Mouse (Mus musculus) heart, embryonic 12.5 days (tissue): ENCODE measurements around the gene Gm21974. TPM values are rescaled to one million over a fixed set of nuclear protein-coding genes. Genes with fewer than 3 reads are reported as not detected.

Source experiments
- ATAC-seq: fragments of 200-750 bp; cut with Nextera tagmentation; 2 replicates; pipeline ENCODE4 v1.8.0; 2017; ENCODE audit warnings: moderate TSS enrichment, moderate library complexity; ENCODE audit not compliant: insufficient number of reproducible peaks, low FRiP score
- H3K27ac ChIP-seq: fragments of 300-500 bp; sonication (generic); 2 replicates; pipeline ENCODE4 v1.5.1; 2016; ENCODE audit warnings: mild to moderate bottlenecking, moderate library complexity; ENCODE audit not compliant: poor library complexity, severe bottlenecking
- H3K27me3 ChIP-seq: fragments of 300-500 bp; sonication (generic); replicated peaks from 2 replicates; pipeline ENCODE4 v1.6.1; 2016; ENCODE audit warnings: mild to moderate bottlenecking, moderate library complexity
- H3K36me3 ChIP-seq: fragments of 300-500 bp; sonication (generic); 2 replicates; pipeline ENCODE4 v1.6.1; 2016; ENCODE audit warnings: mild to moderate bottlenecking, moderate library complexity
- H3K4me1 ChIP-seq: fragments of 300-500 bp; sonication (generic); replicated peaks from 2 replicates; pipeline ENCODE4 v1.6.1; 2016; ENCODE audit warnings: mild to moderate bottlenecking
- H3K4me2 ChIP-seq: fragments of 300-500 bp; sonication (generic); 2 replicates; pipeline ENCODE4 v1.6.1; 2016; ENCODE audit warnings: mild to moderate bottlenecking, moderate library complexity
- H3K4me3 ChIP-seq: fragments of 300-500 bp; sonication (generic); 2 replicates; pipeline ENCODE4 v1.5.1; 2016; ENCODE audit warnings: mild to moderate bottlenecking
- H3K9ac ChIP-seq: fragments of 300-500 bp; sonication (generic); 2 replicates; pipeline ENCODE4 v1.6.1; 2016; ENCODE audit warnings: mild to moderate bottlenecking, moderate library complexity
- H3K9me3 ChIP-seq: fragments of 300-500 bp; sonication (generic); replicated peaks from 2 replicates; pipeline ENCODE4 v1.6.1; 2016; ENCODE audit warnings: mild to moderate bottlenecking, moderate library complexity
- WGBS: fragments of 180-500 bp; shearing (Covaris S2); methylation state at CpG from one replicate; pipeline ENCODE4 v1.1.7; 2016; 5-methylcytosine and 5-hydroxymethylcytosine counted together
- polyA plus RNA-seq: library from polyadenylated mRNA; unstranded; fragments of >200 nt; fragmentation: Nextera tagmentation; extraction: Ambion mirVana; gene quantifications from 2 replicates; pipeline ENCODE4 v1.2.1, GENCODE M21; 2016

Gm21974 gene
- polyA plus RNA-seq, 1 experiment from 2014 or later = not detected

DNA sequence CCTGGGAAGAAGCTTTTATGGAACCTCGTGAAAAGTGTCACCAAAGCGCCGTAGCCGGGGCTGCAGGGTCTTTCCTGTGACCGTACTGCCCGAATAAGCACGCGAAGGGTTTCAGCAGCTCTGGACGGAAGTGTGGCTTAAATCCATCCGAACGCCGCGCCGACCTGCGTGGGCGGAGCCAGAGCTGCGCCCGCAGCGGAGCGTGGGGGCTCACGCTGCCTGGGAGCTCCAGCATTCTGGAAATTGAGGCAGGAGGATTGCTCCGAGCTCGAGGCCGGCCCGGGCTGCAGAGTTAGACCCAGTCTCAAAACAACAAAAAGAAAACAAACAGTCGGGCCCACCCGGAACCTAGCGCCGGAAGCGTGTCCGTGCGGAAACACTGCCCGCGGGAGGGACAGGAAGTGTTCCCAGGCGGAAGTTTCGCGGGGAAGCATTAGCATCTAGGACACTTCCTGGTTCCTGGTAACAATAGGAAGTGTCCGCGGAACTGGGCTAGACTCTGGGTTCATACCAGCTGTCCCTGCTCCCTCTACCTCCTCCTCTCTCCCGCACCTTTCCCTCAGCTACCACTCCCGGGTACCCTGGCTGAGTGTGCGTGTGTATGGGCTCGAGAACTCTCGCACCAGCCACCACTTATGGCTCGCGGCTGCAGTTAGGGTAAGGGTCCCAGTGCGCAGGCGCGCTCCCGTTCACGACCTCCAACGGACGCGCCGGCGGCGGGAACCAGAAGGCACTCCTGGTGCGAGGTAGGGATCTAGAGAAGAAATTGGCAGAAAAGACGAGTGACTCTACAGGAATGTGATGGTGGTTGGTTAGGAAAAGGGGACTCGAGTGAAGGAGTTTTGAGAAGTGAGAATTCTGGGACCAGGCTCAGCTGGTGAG lies 18.5 kb downstream of the Gm21974 start, which contains the start of gene Zfp668:
Gene Zfp668 (minus strand): TSS at position 362 of the 882 bp plus-strand sequence.
- WGBS = under 1% methylated on average over 60 of the region's 60 CpGs
- Histone ChIP-seq H3K36me3 (peaks cover 43% of the 10 kb centered on the region), H3K9me3 (no peaks in the 10 kb centered on the region), H3K4me2 (peak within 1 kb of the TSS; percentile 74), H3K9ac (peak within 1 kb of the TSS; percentile 97), H3K4me3 (peak within 1 kb of the TSS; percentile 94), H3K4me1 (peaks cover 20% of the 10 kb centered on the region), H3K27ac (peak within 1 kb of the TSS; percentile 98), H3K27me3 (no peaks in the 10 kb centered on the region)
- ATAC-seq = peak; percentile 79

- WGBS = under 1% methylated on average over 41 of the region's 41 CpGs
- no peaks in the 10 kb centered on the region for H3K27me3 ChIP-seq
- peak within 1 kb of the TSS; percentile 97 for H3K9ac ChIP-seq
- H3K27ac ChIP-seq = peak within 1 kb of the TSS; percentile 98
- peak; percentile 89 for ATAC-seq
- no peaks in the 10 kb centered on the region for H3K9me3 ChIP-seq
- peaks cover 20% of the 10 kb centered on the region for H3K4me1 ChIP-seq
- peak within 1 kb of the TSS; percentile 94 for H3K4me3 ChIP-seq
- peaks cover 39% of the 10 kb centered on the region for H3K36me3 ChIP-seq
- peak within 1 kb of the TSS; percentile 74 for H3K4me2 ChIP-seq
These were observed 19.2 kb downstream of the Gm21974 start, which contains the start of gene Zfp646 for GRCm38 (mm10) chr7:127876041-127876466. Gene Zfp646 (plus strand): TSS chr7:127876221.

- peak overlapping the region; percentile 98 for H3K27ac ChIP-seq
- H3K4me1 ChIP-seq = peaks cover 20% of the 10 kb centered on the region
- H3K36me3 ChIP-seq = peaks cover 37% of the 10 kb centered on the region
- no peaks in the 10 kb centered on the region for H3K27me3 ChIP-seq
- H3K4me2 ChIP-seq = peak overlapping the region; percentile 74
- no peaks in the 10 kb centered on the region for H3K9me3 ChIP-seq
- WGBS = under 1% methylated on average over 39 of the region's 43 CpGs
- peak; percentile 92 for ATAC-seq
- H3K4me3 ChIP-seq = peak overlapping the region; percentile 94
- peak overlapping the region; percentile 97 for H3K9ac ChIP-seq
These were observed 19.6 kb downstream of the Gm21974 start for GRCm38 (mm10) chr7:127875627-127876001.

GRCm38 (mm10) chr7:127874812-127875626 lies 20.2 kb downstream of the Gm21974 start:
- H3K27me3 ChIP-seq = no peaks in the 10 kb centered on the region
- ATAC-seq = no peak
- H3K4me1 ChIP-seq = peaks cover 20% of the 10 kb centered on the region
- no peaks in the 10 kb centered on the region for H3K9me3 ChIP-seq
- 6% methylated on average over 20 of the region's 20 CpGs for WGBS
- H3K9ac ChIP-seq = peak overlapping the region; percentile 97
- peak overlapping the region; percentile 98 for H3K27ac ChIP-seq
- H3K4me3 ChIP-seq = peak overlapping the region; percentile 94
- H3K4me2 ChIP-seq = peak overlapping the region; percentile 74
- H3K36me3 ChIP-seq = peaks cover 34% of the 10 kb centered on the region

DNA sequence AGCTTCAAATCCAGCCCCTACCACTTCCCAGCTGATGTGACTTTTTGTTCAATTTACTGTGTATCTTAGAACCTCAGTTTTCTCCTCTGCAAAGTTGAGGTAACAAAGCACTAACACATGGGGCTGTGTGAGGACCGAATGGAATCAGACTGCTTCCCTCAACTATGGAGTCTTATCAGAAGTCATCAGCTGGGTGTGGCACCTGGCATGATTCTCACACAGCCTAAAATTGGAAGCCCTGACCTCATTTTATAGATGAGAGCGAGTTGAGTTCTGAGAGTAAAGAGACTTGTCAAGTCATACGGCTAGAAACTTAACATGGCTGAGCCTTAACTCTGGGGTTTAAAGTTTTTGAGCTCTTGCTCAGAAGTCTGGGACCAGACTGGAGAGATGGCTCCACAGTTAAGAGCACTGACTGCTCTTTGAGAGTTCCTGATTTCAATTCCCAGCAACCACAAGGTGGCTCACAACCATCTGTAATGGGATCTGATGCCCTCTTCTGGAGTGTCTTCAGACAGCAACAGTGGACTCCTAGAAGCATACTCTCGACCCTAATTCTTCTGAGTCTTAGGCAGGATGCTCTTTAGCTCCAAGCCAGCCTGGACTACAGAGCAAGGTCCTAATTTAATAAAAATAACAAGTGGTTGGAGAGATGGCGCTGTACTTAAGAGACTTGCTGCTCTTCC lies 25.0 kb downstream of the Gm21974 start:
- no peak overlapping the region for H3K9ac ChIP-seq
- ATAC-seq = no peak
- no peak overlapping the region for H3K4me2 ChIP-seq
- H3K4me3 ChIP-seq = no peak overlapping the region
- no peaks in the 10 kb centered on the region for H3K9me3 ChIP-seq
- H3K27ac ChIP-seq = no peak overlapping the region
- peaks cover 49% of the 10 kb centered on the region for H3K36me3 ChIP-seq
- peaks cover 17% of the 10 kb centered on the region for H3K4me1 ChIP-seq
- H3K27me3 ChIP-seq = no peaks in the 10 kb centered on the region
- 84% methylated on average over 5 of the region's 5 CpGs for WGBS

DNA sequence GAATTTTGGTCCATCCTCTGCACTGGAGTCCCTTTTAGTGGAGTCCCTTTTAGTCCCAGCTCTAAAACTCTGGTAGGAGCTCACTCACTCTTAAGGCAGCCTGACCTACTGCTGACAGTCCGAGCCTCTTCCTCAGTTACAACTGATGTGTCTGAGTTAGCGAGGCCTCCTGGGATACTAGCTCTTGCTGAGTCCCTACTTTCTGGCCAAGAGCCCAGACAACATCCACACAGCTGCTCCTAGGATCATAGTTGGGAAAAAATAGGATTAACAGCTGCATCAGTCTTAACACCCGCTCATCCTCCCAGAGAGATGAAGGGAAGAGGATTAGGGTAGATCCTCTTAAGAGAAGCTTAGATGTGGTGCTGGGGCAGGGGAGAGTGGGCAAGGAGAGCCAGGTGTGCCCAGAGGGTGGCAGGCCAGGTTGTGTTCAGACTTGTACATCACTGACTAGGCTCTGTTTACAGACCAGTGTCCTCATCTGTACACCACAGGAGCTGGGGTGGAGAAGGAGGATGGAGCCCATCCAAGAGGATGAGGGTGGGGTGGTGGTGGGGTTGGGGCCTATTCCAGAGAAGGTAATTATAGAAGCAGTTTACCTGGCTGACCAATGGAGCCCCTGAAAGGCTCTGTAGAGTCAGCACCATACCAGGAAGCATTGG lies 26.0 kb downstream of the Gm21974 start:
- H3K4me2 ChIP-seq = no peak overlapping the region
- H3K4me3 ChIP-seq = no peak overlapping the region
- H3K4me1 ChIP-seq = peaks cover 13% of the 10 kb centered on the region
- no peaks in the 10 kb centered on the region for H3K9me3 ChIP-seq
- peak overlapping the region; percentile 2; the same call in 1 of the 2 replicates for H3K9ac ChIP-seq
- 78% methylated on average over 3 of the region's 3 CpGs for WGBS
- no peaks in the 10 kb centered on the region for H3K27me3 ChIP-seq
- no peak overlapping the region for H3K27ac ChIP-seq
- ATAC-seq = no peak
- peaks cover 57% of the 10 kb centered on the region for H3K36me3 ChIP-seq

DNA sequence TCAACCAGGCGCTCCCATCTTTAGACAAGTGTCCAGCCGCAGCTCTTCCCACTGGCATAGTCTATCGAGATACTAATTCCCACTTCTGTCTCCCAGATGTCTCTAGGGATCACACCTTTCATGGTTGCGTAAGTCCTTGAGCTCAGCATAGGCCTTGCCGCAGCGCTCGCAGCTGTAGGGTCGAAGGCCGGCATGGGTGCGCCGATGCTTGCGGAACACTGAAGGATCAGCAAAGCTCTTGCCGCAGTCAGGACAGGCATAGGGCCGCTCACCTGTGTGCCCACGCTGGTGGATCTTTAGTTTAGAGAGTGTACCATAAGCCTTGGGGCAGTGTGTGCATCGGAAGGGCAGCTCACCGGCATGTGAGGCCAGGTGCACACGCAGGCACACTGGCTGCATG lies 27.6 kb downstream of the Gm21974 start:
- H3K9ac ChIP-seq = no peak overlapping the region
- WGBS = 96% methylated on average over 18 of the region's 18 CpGs
- peaks cover 56% of the 10 kb centered on the region for H3K36me3 ChIP-seq
- 0 out of 2 replicates have a peak, but pooled peaks cover 5% of the 10 kb centered on the region for H3K4me1 ChIP-seq
- no peak for ATAC-seq
- H3K9me3 ChIP-seq = no peaks in the 10 kb centered on the region
- H3K27me3 ChIP-seq = no peaks in the 10 kb centered on the region
- H3K4me3 ChIP-seq = no peak overlapping the region
- no peak overlapping the region for H3K4me2 ChIP-seq
- no peak overlapping the region for H3K27ac ChIP-seq

- H3K9me3 ChIP-seq = no peaks in the 10 kb centered on the region
- no peak overlapping the region for H3K27ac ChIP-seq
- 0 out of 2 replicates have a peak, but pooled peaks cover 5% of the 10 kb centered on the region for H3K4me1 ChIP-seq
- no peak overlapping the region for H3K4me2 ChIP-seq
- no peak overlapping the region for H3K4me3 ChIP-seq
- no peak for ATAC-seq
- H3K27me3 ChIP-seq = no peaks in the 10 kb centered on the region
- 95% methylated on average over 12 of the region's 12 CpGs for WGBS
- peaks cover 47% of the 10 kb centered on the region for H3K36me3 ChIP-seq
- H3K9ac ChIP-seq = no peak overlapping the region
These were observed 28.8 kb downstream of the Gm21974 start for GRCm38 (mm10) chr7:127866434-127866833.

- H3K9me3 ChIP-seq = no peaks in the 10 kb centered on the region
- ATAC-seq = no peak
- H3K4me3 ChIP-seq = no peak overlapping the region
- 80% methylated on average over 6 of the region's 6 CpGs for WGBS
- H3K27me3 ChIP-seq = no peaks in the 10 kb centered on the region
- H3K4me2 ChIP-seq = no peak overlapping the region
- H3K9ac ChIP-seq = no peak overlapping the region
- H3K27ac ChIP-seq = no peak overlapping the region
- no peaks in the 10 kb centered on the region for H3K36me3 ChIP-seq
- H3K4me1 ChIP-seq = no peaks in the 10 kb centered on the region
These were observed 37.0 kb downstream of the Gm21974 start for GRCm38 (mm10) chr7:127858258-127858657.

GRCm38 (mm10) chr7:127850906-127851305 lies 44.3 kb downstream of the Gm21974 start:
- Histone ChIP-seq H3K27ac (no peak overlapping the region), H3K4me3 (no peak overlapping the region), H3K9me3 (no peaks in the 10 kb centered on the region), H3K36me3 (peaks cover 28% of the 10 kb centered on the region), H3K4me1 (0 out of 2 replicates have a peak, but pooled peaks cover 4% of the 10 kb centered on the region), H3K27me3 (no peaks in the 10 kb centered on the region), H3K4me2 (no peak overlapping the region), H3K9ac (no peak overlapping the region)
- WGBS = 58% methylated on average over 5 of the region's 5 CpGs
- ATAC-seq = no peak
